Mouse (Mus musculus) MEL (cell line): ENCODE results near the gene Elk3. TPM values are rescaled to one million over a fixed set of nuclear protein-coding genes. Genes with fewer than 3 reads are reported as not detected.

ENCODE experiments used
- DNase-seq: peaks from one replicate; pipeline ENCODE4 v3.0.0; 2011; ENCODE audit warnings: low read depth, low spot score
- H3K27ac ChIP-seq: 2 replicates; pipeline ENCODE4 v1.5.1; 2012; ENCODE audit warnings: low read depth, mild to moderate bottlenecking, control low read depth, low read length, moderate library complexity; ENCODE audit not compliant: control insufficient read depth
- H3K27me3 ChIP-seq, 2 experiments: fragments of 150-350 bp in 1 of 2; sonication (generic) in 1 of 2; 2 replicates each; pipeline ENCODE4 v1.6.1; 2012; ENCODE audit warnings: low read length in 2 of 2, mild to moderate bottlenecking in 2 of 2, improper control_type of control experiment in 1 of 2, moderate library complexity in 1 of 2; ENCODE audit not compliant: insufficient read depth in 2 of 2, control insufficient read depth in 1 of 2
- H3K36me3 ChIP-seq, 2 experiments: 2 replicates each; pipeline ENCODE4 v1.6.1; 2012 to 2014; ENCODE audit warnings: low read length in 2 of 2, improper control_type of control experiment in 1 of 2, inconsistent platforms in 1 of 2, mild to moderate bottlenecking in 1 of 2; ENCODE audit not compliant: insufficient read depth in 2 of 2, control insufficient read depth in 1 of 2
- H3K4me1 ChIP-seq, 2 experiments: fragments of 150-350 bp in 1 of 2; sonication (generic) in 1 of 2; 2 replicates each; pipeline ENCODE4 v1.6.1; 2012; ENCODE audit warnings: low read length in 2 of 2, improper control_type of control experiment in 1 of 2, mild to moderate bottlenecking in 1 of 2; ENCODE audit not compliant: insufficient read depth in 2 of 2, control insufficient read depth in 1 of 2
- H3K4me3 ChIP-seq, 2 experiments: fragments of 150-350 bp in 1 of 2; sonication (generic) in 1 of 2; 2 replicates each; pipeline ENCODE4 v1.5.1; 2012; ENCODE audit warnings: low read depth in 2 of 2, low read length in 2 of 2, mild to moderate bottlenecking in 2 of 2, moderate library complexity in 2 of 2, control low read depth in 1 of 2, improper control_type of control experiment in 1 of 2; ENCODE audit not compliant: control insufficient read depth in 1 of 2, insufficient read depth in 1 of 2
- H3K79me2 ChIP-seq: 2 replicates; pipeline ENCODE4 v1.6.1; 2012; ENCODE audit warnings: mild to moderate bottlenecking, low read length, moderate library complexity; ENCODE audit not compliant: control insufficient read depth, poor library complexity, insufficient read depth
- H3K9ac ChIP-seq: 2 replicates; pipeline ENCODE4 v1.6.1; 2012; ENCODE audit warnings: low read depth, mild to moderate bottlenecking, control low read depth, low read length, moderate library complexity; ENCODE audit not compliant: control insufficient read depth, poor library complexity, severe bottlenecking
- H3K9me3 ChIP-seq: fragments of 150-350 bp; sonication (generic); replicated peaks from 2 replicates; pipeline ENCODE4 v1.6.1; 2012; ENCODE audit warnings: mild to moderate bottlenecking, low read length, improper control_type of control experiment, moderate library complexity; ENCODE audit not compliant: insufficient read depth
- E2F4 ChIP-seq: IDR thresholded peaks from 2 replicates; pipeline ENCODE4 v1.6.1; 2011; ENCODE audit warnings: low read depth, low read length, improper control_type of control experiment, borderline replicate concordance
- ELF1 ChIP-seq: IDR thresholded peaks from 2 replicates; pipeline ENCODE4 v1.6.1; 2014; ENCODE audit warnings: low read depth, mild to moderate bottlenecking, inconsistent platforms, low read length, improper control_type of control experiment, moderate library complexity
- EP300 ChIP-seq, 2 experiments: IDR thresholded peaks; 2 replicates each; pipeline ENCODE4 v1.6.1; 2011; ENCODE audit warnings: improper control_type of control experiment in 2 of 2, low read length in 2 of 2, low read depth in 1 of 2, mild to moderate bottlenecking in 1 of 2
- ETS1 ChIP-seq: IDR thresholded peaks from 2 replicates; pipeline ENCODE4 v1.6.1; 2012; ENCODE audit warnings: low read depth, mild to moderate bottlenecking, inconsistent platforms, low read length, improper control_type of control experiment, moderate library complexity
- GABPA ChIP-seq: IDR thresholded peaks from 2 replicates; pipeline ENCODE4 v1.6.1; 2012; ENCODE audit warnings: low read depth, mild to moderate bottlenecking, inconsistent platforms, low read length, improper control_type of control experiment, moderate library complexity
- HCFC1 ChIP-seq: IDR thresholded peaks from 2 replicates; pipeline ENCODE4 v1.6.1; 2012; ENCODE audit warnings: low read depth, mild to moderate bottlenecking, inconsistent platforms, low read length, improper control_type of control experiment, moderate library complexity
- MAFK ChIP-seq: IDR thresholded peaks from 2 replicates; pipeline ENCODE4 v1.6.1; 2011; ENCODE audit warnings: low read depth, mild to moderate bottlenecking, low read length, improper control_type of control experiment, borderline replicate concordance
- MAX ChIP-seq: IDR thresholded peaks from 2 replicates; pipeline ENCODE4 v1.6.1; 2011; ENCODE audit warnings: low read length, improper control_type of control experiment
- MAZ ChIP-seq: IDR thresholded peaks from 2 replicates; pipeline ENCODE4 v1.6.1; 2012; ENCODE audit warnings: low read depth, mild to moderate bottlenecking, inconsistent platforms, low read length, improper control_type of control experiment
- MYB ChIP-seq: IDR thresholded peaks from 2 replicates; pipeline ENCODE4 v1.6.1; 2011; ENCODE audit warnings: mild to moderate bottlenecking, low read depth, low read length, improper control_type of control experiment
- MYC ChIP-seq: IDR thresholded peaks from 2 replicates; pipeline ENCODE4 v1.6.1; 2011; ENCODE audit warnings: low read depth, mild to moderate bottlenecking, low read length, improper control_type of control experiment, moderate library complexity
- POLR2AphosphoS2 ChIP-seq: IDR thresholded peaks from 2 replicates; pipeline ENCODE4 v1.6.1; 2011; ENCODE audit warnings: low read length, improper control_type of control experiment
- SMC3 ChIP-seq: IDR thresholded peaks from 2 replicates; pipeline ENCODE4 v1.6.1; 2011; ENCODE audit warnings: low read depth, low read length, improper control_type of control experiment
- TBP ChIP-seq: IDR thresholded peaks from 2 replicates; pipeline ENCODE4 v1.8.0; 2011; ENCODE audit warnings: low read depth, low read length, improper control_type of control experiment
- TCF12 ChIP-seq: IDR thresholded peaks from 2 replicates; pipeline ENCODE4 v1.6.1; 2014; ENCODE audit warnings: low read depth, mild to moderate bottlenecking, inconsistent platforms, low read length, improper control_type of control experiment, moderate library complexity
- ZKSCAN1 ChIP-seq: IDR thresholded peaks from 2 replicates; pipeline ENCODE4 v1.6.1; 2012; ENCODE audit warnings: low read depth, mild to moderate bottlenecking, inconsistent platforms, low read length, improper control_type of control experiment, moderate library complexity
- ZMIZ1 ChIP-seq: IDR thresholded peaks from 2 replicates; pipeline ENCODE4 v1.6.1; 2012; ENCODE audit warnings: low read depth, mild to moderate bottlenecking, inconsistent platforms, low read length, improper control_type of control experiment, moderate library complexity
- polyA plus RNA-seq, 2 experiments: library from polyadenylated mRNA; stranded (reverse) in 1 of 2; unstranded in 1 of 2; fragments of >175 nt in 1 of 2; fragments of >200 nt in 1 of 2; gene quantifications; 2 replicates each; pipeline versions ENCODE4 v1.2.1 to v1.2.4; 2012; ENCODE audit warnings: low replicate concordance in 2 of 2, low read depth in 1 of 2; ENCODE audit not compliant: insufficient read length in 2 of 2, insufficient read depth in 1 of 2, missing spikeins in 1 of 2
- total RNA-seq: library from RNA; depleted of rRNA; stranded (reverse); fragments of 300-350 nt; gene quantifications from 2 replicates; pipeline ENCODE4 v1.2.3, GENCODE M21; 2012

Gene Elk3
- total and polyA plus RNA-seq, 3 experiments: 1.0 to 6.3 TPM; not detected in 1

DNA sequence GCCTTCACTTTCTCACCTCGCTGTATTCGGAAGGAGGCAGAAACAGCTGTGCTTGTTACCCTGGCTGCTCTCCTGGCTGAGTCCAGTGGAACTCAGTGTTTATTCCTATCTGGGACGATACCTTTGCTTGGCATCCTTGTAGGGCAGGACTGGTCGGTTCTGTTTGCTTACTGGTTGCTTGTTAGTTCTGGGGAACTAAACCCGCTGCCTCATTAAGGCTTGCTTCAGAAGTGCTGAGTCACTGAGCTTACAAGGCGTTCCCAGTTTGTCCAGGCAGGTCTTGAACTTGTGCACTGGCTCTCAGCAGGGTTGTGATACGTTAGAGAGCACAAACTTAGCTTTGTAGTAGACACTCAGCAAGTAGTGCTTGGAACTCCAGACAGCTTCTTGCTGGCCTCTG, 97.6 kb downstream of the Elk3 start:
- H3K9me3 ChIP-seq: no peaks in the 10 kb centered on the region
- peaks cover 2% of the 10 kb centered on the region; the same call in 1 of the 2 replicates for H3K79me2 ChIP-seq
- H3K36me3 ChIP-seq: peaks cover 0 to 43% of the 10 kb centered on the region in 2 experiments; a peak in 2 of 4 replicates
- no peak overlapping the region for H3K4me3 ChIP-seq
- H3K4me1 ChIP-seq: no peaks in the 10 kb centered on the region
- H3K27ac ChIP-seq: no peak overlapping the region
- H3K9ac ChIP-seq: no peak overlapping the region
- no peak for DNase-seq
- H3K27me3 ChIP-seq: no peaks in the 10 kb centered on the region
- TF ChIP-seq ZMIZ1: no peak
- TF ChIP-seq SMC3: no peak
- TF ChIP-seq ELF1: no peak
- no peak for TF ChIP-seq ZKSCAN1
- TF ChIP-seq, all 39 proteins: peak for 0

DNA sequence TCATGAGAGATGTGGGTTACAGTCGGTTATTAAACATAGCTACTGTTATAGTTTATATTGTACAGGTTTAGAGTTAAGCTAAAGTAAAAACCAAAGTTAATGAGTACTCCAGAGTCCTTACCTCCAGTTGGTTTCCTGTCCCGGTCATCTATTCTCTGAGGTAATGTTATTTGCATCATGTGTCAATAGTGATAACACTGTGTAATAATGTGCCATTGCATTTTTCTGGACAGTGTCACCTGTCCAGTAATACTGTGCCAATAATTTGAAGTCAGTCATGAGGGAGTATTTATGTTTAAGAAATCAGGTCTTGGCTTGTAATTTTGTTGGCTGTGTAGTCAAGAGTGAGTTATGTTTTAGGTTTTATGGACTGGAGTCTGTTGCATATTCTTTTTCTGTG, 98.2 kb downstream of the Elk3 start:
- H3K4me1 ChIP-seq: no peaks in the 10 kb centered on the region
- peaks cover 0 to 43% of the 10 kb centered on the region in 2 experiments; a peak in 2 of 4 replicates for H3K36me3 ChIP-seq
- no peak for TF ChIP-seq MYB
- no peak for TF ChIP-seq SMC3
- TF ChIP-seq GABPA: no peak
- no peak for TF ChIP-seq MAX
- TF ChIP-seq TCF12: no peak
- no peak for DNase-seq
- H3K4me3 ChIP-seq: no peak overlapping the region
- H3K9me3 ChIP-seq: no peaks in the 10 kb centered on the region
- no peak overlapping the region for H3K27ac ChIP-seq
- H3K27me3 ChIP-seq: no peaks in the 10 kb centered on the region
- no peak overlapping the region for H3K9ac ChIP-seq
- H3K79me2 ChIP-seq: peaks cover 2% of the 10 kb centered on the region

DNA sequence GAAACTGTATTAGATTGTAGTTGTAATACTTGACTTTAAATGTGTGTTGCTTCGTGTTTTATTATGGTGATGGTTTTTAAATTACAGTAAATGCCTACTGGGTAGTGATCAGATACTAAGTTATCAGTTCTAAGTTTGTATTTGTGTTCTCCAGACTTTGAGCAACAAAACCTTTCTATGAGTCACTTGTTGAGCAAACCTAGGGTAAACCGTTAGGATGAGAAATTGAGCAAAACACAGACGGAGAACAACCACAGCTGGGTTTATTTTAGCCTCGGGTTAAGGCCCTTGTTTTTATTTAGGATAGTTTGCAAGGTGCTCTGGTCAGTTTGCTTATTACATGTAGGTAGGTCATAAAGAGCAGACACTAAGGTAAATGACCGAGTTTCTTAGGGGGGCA, 103.8 kb downstream of the Elk3 start:
- no peaks in the 10 kb centered on the region for H3K9me3 ChIP-seq
- H3K27me3 ChIP-seq: no peaks in the 10 kb centered on the region
- no peak overlapping the region for H3K9ac ChIP-seq
- H3K4me3 ChIP-seq: no peak overlapping the region
- TF ChIP-seq MAFK (no peak), EP300 (IDR thresholded peaks at IDR 0.05; ENCODE audit: low read depth in 1 of 2, low read length in 2 of 2) (no peak), MYB (no peak), GABPA (no peak), MYC (no peak), ZKSCAN1 (no peak), ETS1 (no peak), HCFC1 (no peak), POLR2AphosphoS2 (no peak), E2F4 (no peak), MAZ (no peak), TBP (no peak)
- H3K27ac ChIP-seq: no peak overlapping the region
- no peak for DNase-seq
- peaks cover 45% of the 10 kb centered on the region for H3K79me2 ChIP-seq
- peaks cover 0 to 1% of the 10 kb centered on the region in 2 experiments; a peak in 1 of 4 replicates for H3K4me1 ChIP-seq
- H3K36me3 ChIP-seq: peaks cover 6% of the 10 kb centered on the region in 2 experiments; a peak in 3 of 4 replicates
